Mouse (Mus musculus) olfactory bulb, adult 2 months (tissue): ENCODE data around the gene Mfng. TPM values are rescaled to one million over a fixed set of nuclear protein-coding genes. Genes with fewer than 3 reads are reported as not detected.

Experiments used
- H3K27ac ChIP-seq: fragments of 200-500 bp; 2 replicates; pipeline ENCODE4 v1.5.1; 2012; ENCODE audit warnings: low read depth, low read length; ENCODE audit not compliant: insufficient read depth
- H3K4me1 ChIP-seq: fragments of 200-500 bp; 2 replicates; pipeline ENCODE4 v1.6.1; 2012; ENCODE audit warnings: low read length; ENCODE audit not compliant: control insufficient read depth, insufficient read depth
- H3K4me3 ChIP-seq: fragments of 200-500 bp; 2 replicates; pipeline ENCODE4 v1.5.1; 2012; ENCODE audit warnings: mild to moderate bottlenecking, low read depth, low read length, moderate library complexity; ENCODE audit not compliant: insufficient read depth
- CTCF ChIP-seq: fragments of 200-500 bp; IDR thresholded peaks from 2 replicates; pipeline ENCODE4 v1.5.1; 2012; ENCODE audit warnings: low read depth, mild to moderate bottlenecking, low read length, moderate library complexity; ENCODE audit not compliant: insufficient read depth
- POLR2A ChIP-seq: fragments of 200-500 bp; IDR thresholded peaks from 2 replicates; pipeline ENCODE4 v1.6.1; 2012; ENCODE audit warnings: mild to moderate bottlenecking, low read depth, low read length, moderate library complexity; ENCODE audit not compliant: insufficient read depth
- WGBS: fragments of 180-500 bp; shearing (Covaris S2); methylation state at CpG from one replicate; pipeline ENCODE4 v1.1.7; 2018; 5-methylcytosine and 5-hydroxymethylcytosine counted together
- polyA plus RNA-seq: library from polyadenylated mRNA; stranded (reverse); fragments of >200 nt; gene quantifications from 2 replicates; pipeline ENCODE4 v1.2.4, GENCODE M21; 2012; ENCODE audit warnings: low replicate concordance; ENCODE audit not compliant: missing spikeins, insufficient read depth, insufficient read length

Gene Mfng
- polyA plus RNA-seq, 1 experiment: not detected

DNA sequence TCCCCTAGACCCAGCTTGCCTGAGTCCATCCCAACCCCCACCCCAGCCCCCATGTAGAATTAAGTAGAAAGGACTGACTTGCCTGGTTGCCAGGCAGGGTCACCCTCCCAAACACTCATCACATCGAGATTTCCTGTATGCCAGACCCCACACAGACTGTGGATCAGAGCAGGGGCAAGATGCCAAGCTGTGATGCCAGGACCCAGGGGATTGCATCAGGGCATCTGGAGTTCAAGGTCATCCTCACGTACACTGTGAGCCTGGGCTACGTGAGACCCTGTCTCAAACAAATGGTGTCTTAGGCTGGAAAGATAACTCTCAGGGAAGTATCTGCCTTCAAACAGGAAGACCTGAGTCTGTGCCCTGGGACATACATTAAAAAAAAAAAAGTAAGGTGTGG lies 66.6 kb downstream of the Mfng start:
- 47% methylated on average over 3 of the region's 3 CpGs for WGBS

More for the DNA sequence above, 66.6 kb downstream of the Mfng start:
- Histone ChIP-seq H3K4me1 (peaks cover 76% of the 10 kb centered on the region), H3K27ac (no peak overlapping the region), H3K4me3 (no peak overlapping the region)
- TF ChIP-seq CTCF (no peak), POLR2A (no peak)

Other genes with a start within 250 kb of the Mfng start
- not detected in 2 replicates for gene C1qtnf6, start 242.1 kb downstream of the Mfng start, polyA plus RNA-seq
- not detected in 2 replicates for gene Sstr3, start 228.8 kb downstream of the Mfng start, polyA plus RNA-seq
- 2,065 TPM in 1 of 2 replicates, not detected in the other for gene Rac2, start 200.7 kb downstream of the Mfng start, polyA plus RNA-seq
- gene Cyth4, start 176.4 kb downstream of the Mfng start, polyA plus RNA-seq: not detected in 2 replicates
- not detected in 2 replicates for gene Elfn2, start 54.7 kb downstream of the Mfng start, polyA plus RNA-seq
- not detected in 2 replicates for gene Card10, start 29.6 kb upstream of the Mfng start, polyA plus RNA-seq
- gene Cdc42ep1, start 69.1 kb upstream of the Mfng start, polyA plus RNA-seq: not detected in 2 replicates
- not detected in 2 replicates for gene Lgals2, start 82.1 kb upstream of the Mfng start, polyA plus RNA-seq
- gene Gga1, start 103.7 kb upstream of the Mfng start, polyA plus RNA-seq: not detected in 2 replicates
- gene Gm49510, start 126.2 kb upstream of the Mfng start, polyA plus RNA-seq: not detected in 2 replicates
- not detected in 2 replicates for gene Sh3bp1, start 126.3 kb upstream of the Mfng start, polyA plus RNA-seq
- gene Pdxp, start 140.4 kb upstream of the Mfng start, polyA plus RNA-seq: not detected in 2 replicates
- not detected in 2 replicates for gene Lgals1, start 153.2 kb upstream of the Mfng start, polyA plus RNA-seq
- not detected in 2 replicates for gene Nol12, start 161.5 kb upstream of the Mfng start, polyA plus RNA-seq
- not detected in 2 replicates for gene Triobp, start 174.2 kb upstream of the Mfng start, polyA plus RNA-seq